Mouse (Mus musculus): ENCODE data around the gene Scnn1a. TPM values are rescaled to one million over a fixed set of nuclear protein-coding genes. Genes with fewer than 3 reads are reported as not detected.
"Not testable (repeated sequence)": the region's sequence is repeated elsewhere in the genome, so short reads cannot be mapped to it uniquely, and the experiment has no call there.

The Scnn1a gene
- 1 to 10 TPM; 1.7 to 4.5 TPM for total RNA-seq (2021)
- long read RNA-seq, experiment 1, result 0 reads
- long read RNA-seq, experiment 2, partial matches to known transcripts, result 4 of 4 reads
- long read RNA-seq, experiment 2, other reads (novel, unspliced or antisense), result 0 of 4 reads

- DNase-seq (ENCODE audit: low spot score in 2 of 2), result no peak
Observed at GRCm38 (mm10) chr6:125320323-125320722, at the start of gene Scnn1a. Scnn1a (plus strand) TSS chr6:125320659.

GRCm38 (mm10) chr6:125271455-125272227 lies 48.8 kb upstream of the Scnn1a start:
- peak; percentile 61 to 77 for DNase-seq (ENCODE audit: low spot score in 2 of 2)

GRCm38 (mm10) chr6:125272228-125272785 lies 48.2 kb upstream of the Scnn1a start:
- DNase-seq (ENCODE audit: low spot score in 2 of 2), result no peak

- DNase-seq (ENCODE audit: low spot score in 2 of 2), result no peak
Observed at GRCm38 (mm10) chr6:125274841-125275563, 45.5 kb upstream of the Scnn1a start.

GRCm38 (mm10) chr6:125279729-125280128 lies 40.7 kb upstream of the Scnn1a start:
- DNase-seq (ENCODE audit: low spot score in 2 of 2), result no peak

GRCm38 (mm10) chr6:125282721-125283120 lies 37.7 kb upstream of the Scnn1a start:
- DNase-seq (ENCODE audit: low spot score in 2 of 2), result not testable (repeated sequence)

- no peak for DNase-seq (ENCODE audit: low spot score in 2 of 2)
Observed at GRCm38 (mm10) chr6:125284250-125284649, 36.2 kb upstream of the Scnn1a start.

- no peak for DNase-seq (ENCODE audit: low spot score in 2 of 2)
Observed at GRCm38 (mm10) chr6:125284751-125285150, 35.7 kb upstream of the Scnn1a start.

- DNase-seq (ENCODE audit: low spot score in 2 of 2), result no peak
Observed at GRCm38 (mm10) chr6:125285890-125286289, 34.6 kb upstream of the Scnn1a start, which contains the start of gene Tuba3a. Tuba3a (minus strand) TSS chr6:125286042.

GRCm38 (mm10) chr6:125286944-125287343 lies 33.5 kb upstream of the Scnn1a start:
- DNase-seq (ENCODE audit: low spot score in 2 of 2), result no peak

- DNase-seq (ENCODE audit: low spot score in 2 of 2), result no peak
Observed at GRCm38 (mm10) chr6:125288730-125289129, 31.7 kb upstream of the Scnn1a start.

- DNase-seq (ENCODE audit: low spot score in 2 of 2), result no peak
Observed at GRCm38 (mm10) chr6:125291329-125291728, 29.1 kb upstream of the Scnn1a start.

GRCm38 (mm10) chr6:125292256-125292655 lies 28.2 kb upstream of the Scnn1a start:
- DNase-seq (ENCODE audit: low spot score in 2 of 2), result no peak

GRCm38 (mm10) chr6:125294049-125294448 lies 26.4 kb upstream of the Scnn1a start:
- DNase-seq (ENCODE audit: low spot score in 2 of 2), result no peak

- no peak for DNase-seq (ENCODE audit: low spot score in 2 of 2)
Observed at GRCm38 (mm10) chr6:125297149-125297820, 23.2 kb upstream of the Scnn1a start.

- no peak for DNase-seq (ENCODE audit: low spot score in 2 of 2)
Observed at GRCm38 (mm10) chr6:125300982-125301381, 19.5 kb upstream of the Scnn1a start.

GRCm38 (mm10) chr6:125302231-125302982 lies 18.1 kb upstream of the Scnn1a start:
- DNase-seq (ENCODE audit: low spot score in 2 of 2), result no peak

GRCm38 (mm10) chr6:125303242-125303641 lies 17.2 kb upstream of the Scnn1a start:
- DNase-seq (ENCODE audit: low spot score in 2 of 2), result no peak

GRCm38 (mm10) chr6:125304408-125304807 lies 16.1 kb upstream of the Scnn1a start:
- not testable (repeated sequence) for DNase-seq (ENCODE audit: low spot score in 2 of 2)

GRCm38 (mm10) chr6:125305465-125305864 lies 15.0 kb upstream of the Scnn1a start:
- DNase-seq (ENCODE audit: low spot score in 2 of 2), result no peak
